Mouse (Mus musculus) spleen, adult 2 months (tissue): ENCODE measurements around the gene Trim38.

Experiments
- CTCF ChIP-seq: fragments of 200-500 bp; IDR thresholded peaks from 2 replicates; pipeline ENCODE4 v1.5.1; 2011; ENCODE audit warnings: mild to moderate bottlenecking, inconsistent platforms; ENCODE audit not compliant: insufficient read depth, insufficient read length, insufficient replicate concordance; ENCODE audit errors: extremely low read depth
- POLR2A ChIP-seq: fragments of 200-500 bp; IDR thresholded peaks from 2 replicates; pipeline ENCODE4 v1.6.1; 2011; ENCODE audit warnings: low read depth, low read length, inconsistent platforms

GRCm38 (mm10) chr13:23740910-23741309 is 28.8 kb upstream of the Trim38 start:
- no peak for TF ChIP-seq CTCF
- no peak for TF ChIP-seq POLR2A
